Mouse (Mus musculus): ENCODE results near the gene Ybx1. TPM values are rescaled to one million over a fixed set of nuclear protein-coding genes. Genes with fewer than 3 reads are reported as not detected.

Gene Ybx1
- polyA plus RNA-seq (2012; rRNA removed), result 777 and 833 TPM in 2 replicates

DNA sequence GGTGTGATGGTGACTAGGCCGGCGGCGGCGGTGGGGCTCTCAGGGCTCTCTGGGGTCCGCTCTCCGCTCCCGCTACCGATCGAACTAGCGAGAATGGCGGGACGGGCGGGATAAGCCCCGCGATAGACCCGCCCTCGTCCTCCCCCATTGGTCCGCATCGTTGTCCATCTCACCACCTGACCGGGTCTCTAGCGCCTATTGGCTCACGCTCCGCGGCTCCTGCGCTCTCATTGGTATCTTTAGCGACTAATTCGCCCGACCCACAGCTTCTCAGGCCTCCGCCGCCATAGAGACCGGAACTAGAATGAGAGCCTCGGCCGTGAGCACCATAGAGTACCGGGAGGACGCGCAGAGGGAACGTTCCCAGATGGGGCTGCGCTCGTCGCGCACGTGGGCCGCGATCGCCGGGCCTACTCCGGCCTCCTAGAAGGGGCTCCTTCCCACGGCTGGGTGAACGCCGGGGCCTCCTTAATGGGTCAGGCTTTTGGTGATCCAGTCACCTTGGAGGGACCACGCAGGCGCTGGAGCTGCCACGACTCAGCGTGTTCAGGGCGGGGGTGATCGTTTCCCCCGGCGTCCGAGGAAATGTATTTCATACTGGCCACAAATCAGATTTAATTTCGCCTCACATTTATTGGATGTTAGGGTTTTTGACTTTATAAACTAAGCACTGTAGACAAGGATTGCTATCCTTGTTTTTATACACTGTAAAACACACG lies at the start of gene Ybx1:
Gene Ybx1 (minus strand): TSS at position 190 of the 719 bp plus-strand sequence.

DNA sequence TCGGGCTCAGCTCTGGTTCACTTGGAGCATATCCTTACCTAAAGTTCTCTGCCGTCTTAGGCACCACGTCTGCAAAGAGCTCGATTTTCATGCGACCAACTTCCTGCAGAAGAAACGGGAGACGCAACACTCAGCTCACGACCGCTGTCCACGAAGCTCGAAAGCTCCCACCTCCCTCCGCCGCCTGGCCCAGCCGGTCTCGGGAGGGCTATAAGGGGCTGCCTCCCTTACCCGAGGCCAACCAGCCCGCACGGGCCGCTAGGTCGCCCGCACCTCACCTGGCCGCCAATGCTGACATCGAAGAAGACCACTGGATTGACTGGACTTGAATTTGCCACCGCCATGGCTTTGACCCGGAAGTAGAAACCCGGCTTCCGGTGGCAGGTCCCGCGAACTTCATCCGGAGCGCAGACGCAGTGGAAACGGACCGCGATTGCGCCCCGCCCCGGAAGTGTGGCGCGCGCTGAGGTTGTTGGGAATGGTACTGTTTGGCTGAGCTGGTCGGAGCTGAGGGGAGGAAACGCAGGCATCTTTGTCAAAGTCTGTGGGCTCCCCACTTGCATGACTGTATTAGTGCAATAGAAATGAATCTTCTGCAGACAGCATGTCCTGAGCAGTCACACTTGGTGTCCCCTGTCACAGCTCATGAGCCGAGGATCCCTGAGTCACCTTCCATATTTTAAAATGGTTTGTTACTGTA lies 25.9 kb upstream of the Ybx1 start, which contains the start of gene Ppih:
Gene Ppih (minus strand): TSS at position 416 of the 700 bp plus-strand sequence.

DNA sequence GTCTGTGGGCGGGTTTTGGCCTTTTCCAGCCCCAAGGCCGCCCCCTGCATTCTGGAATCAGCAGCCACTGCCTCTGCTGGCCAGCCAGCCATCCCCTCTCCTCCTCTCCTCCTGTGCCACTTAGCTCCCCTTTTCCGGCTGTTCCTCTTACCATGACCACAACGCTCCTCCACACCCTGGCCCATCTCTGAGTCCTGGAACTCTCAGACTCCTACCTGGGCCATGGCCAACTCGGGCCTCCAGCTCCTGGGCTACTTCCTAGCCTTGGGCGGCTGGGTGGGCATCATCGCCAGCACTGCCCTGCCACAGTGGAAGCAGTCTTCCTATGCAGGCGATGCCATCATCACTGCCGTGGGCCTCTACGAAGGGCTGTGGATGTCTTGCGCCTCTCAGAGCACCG lies 39.1 kb downstream of the Ybx1 start, which contains the start of gene Cldn19:
Gene Cldn19 (plus strand): TSS at position 64 of the 400 bp plus-strand sequence.

DNA sequence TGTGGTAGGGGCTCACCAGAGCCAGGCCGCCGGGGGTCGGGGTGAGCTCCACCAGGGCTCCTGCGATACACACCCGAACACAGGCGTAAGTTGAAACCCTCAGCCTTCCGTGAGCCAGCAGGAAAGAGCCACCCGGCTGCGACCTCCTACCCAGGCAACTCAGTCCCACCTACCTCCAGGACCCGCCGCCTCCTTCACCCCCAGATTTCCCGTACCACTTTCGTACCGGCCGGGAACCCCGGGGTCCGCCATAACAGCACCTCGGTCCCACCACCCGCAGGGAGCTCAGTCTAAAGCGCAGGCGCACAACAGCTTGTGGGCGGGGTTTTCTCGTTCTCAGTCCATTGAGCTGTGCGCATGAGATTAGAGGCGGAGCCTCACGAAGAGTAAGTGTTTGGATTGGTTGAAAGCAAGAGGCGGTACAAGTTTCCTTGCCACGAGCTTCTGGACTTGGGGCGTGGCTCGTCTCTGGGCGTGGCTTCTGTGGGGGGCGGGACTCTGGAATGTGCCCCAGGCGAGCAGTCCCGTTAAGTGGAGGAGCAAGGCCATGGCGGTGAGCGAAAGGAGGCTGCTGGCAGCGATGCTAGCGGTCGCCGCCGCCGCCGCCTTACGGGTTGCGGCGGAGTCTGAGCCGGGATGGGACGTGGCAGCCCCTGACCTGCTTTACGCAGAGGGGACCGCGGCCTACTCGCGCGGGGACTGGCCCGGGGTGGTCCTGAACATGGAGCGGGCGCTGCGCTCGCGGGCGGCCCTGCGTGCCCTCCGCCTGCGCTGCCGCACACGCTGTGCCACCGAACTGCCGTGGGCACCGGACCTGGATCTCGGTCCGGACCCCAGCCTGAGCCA lies 61.8 kb downstream of the Ybx1 start, which contains the start of the genes AU022252 and P3h1:
Gene AU022252 (minus strand): TSS at position 303 of the 846 bp plus-strand sequence.
Gene P3h1 (plus strand): TSS at position 506 of the 846 bp plus-strand sequence.

Other genes starting within 250 kb of the Ybx1 start
- gene Slc2a1, start 185.9 kb downstream of the Ybx1 start, polyA plus RNA-seq (2012; rRNA removed), result 64.7 and 77.2 TPM in 2 replicates
- gene Zfp691, start 120.4 kb downstream of the Ybx1 start, polyA plus RNA-seq (2012; rRNA removed), result 4.2 and 5.2 TPM in 2 replicates
- gene Ermap, start 104.6 kb downstream of the Ybx1 start, polyA plus RNA-seq (2012; rRNA removed), result 0.45 and 0.51 TPM in 2 replicates
- gene Svbp, start 99.3 kb downstream of the Ybx1 start, polyA plus RNA-seq (2012; rRNA removed), result 152 and 154 TPM in 2 replicates
- 0.56 and 0.60 TPM in 2 replicates for gene Tmem269, start 76.4 kb downstream of the Ybx1 start, polyA plus RNA-seq (2012; rRNA removed)
- 15.4 and 16.3 TPM in 2 replicates for gene AU022252, start 61.9 kb downstream of the Ybx1 start, polyA plus RNA-seq (2012; rRNA removed)
- 20.6 and 24.2 TPM in 2 replicates for gene P3h1, start 61.7 kb downstream of the Ybx1 start, polyA plus RNA-seq (2012; rRNA removed)
- gene Cldn19, start 39.2 kb downstream of the Ybx1 start, polyA plus RNA-seq (2012; rRNA removed), result 0.56 and 1.1 TPM in 2 replicates
- gene Ppih, start 25.9 kb upstream of the Ybx1 start, polyA plus RNA-seq (2012; rRNA removed), result 53.0 and 55.8 TPM in 2 replicates
- 13.4 and 13.5 TPM in 2 replicates for gene Ccdc30, start 120.9 kb upstream of the Ybx1 start, polyA plus RNA-seq (2012; rRNA removed)
- 10.5 and 10.8 TPM in 2 replicates for gene Ppcs, start 127.8 kb upstream of the Ybx1 start, polyA plus RNA-seq (2012; rRNA removed)
- 0.25 and 0.44 TPM in 2 replicates for gene Zmynd12, start 128.2 kb upstream of the Ybx1 start, polyA plus RNA-seq (2012; rRNA removed)
- 21.0 and 21.6 TPM in 2 replicates for gene Rimkla, start 198.0 kb upstream of the Ybx1 start, polyA plus RNA-seq (2012; rRNA removed)
- 41.1 and 45.4 TPM in 2 replicates for gene Foxj3, start 242.4 kb upstream of the Ybx1 start, polyA plus RNA-seq (2012; rRNA removed)
- gene Frg2f1, start 244.9 kb upstream of the Ybx1 start, polyA plus RNA-seq (2012; rRNA removed), result 13.9 and 15.2 TPM in 2 replicates

All from central nervous system, embryonic 18 days (tissue).